14 mouse cellular contexts compared by ENCODE assay signal in genomic region chr5:3787548-3787947, GRCm38 (mm10). TPM values are rescaled to one million over a fixed set of nuclear protein-coding genes. Genes with fewer than 3 reads are reported as not detected.
DNase-seq lines count a peak whose midpoint lies in the region; ATAC-seq and TF ChIP-seq lines count a peak whose summit lies in the region.
"Had no signal": no experiment of that assay in that cellular context is flagged by ENCODE, and none has a peak within 500 bp of the region (broad histone marks: within the 10 kb centered on the region; RNA-seq: fewer than 3 reads in every experiment).

No protein-coding gene starts in this region.

- no peaks in the 10 kb centered on the region for H3K27me3 ChIP-seq in lung, postnatal 0 days (replicated peaks; ENCODE audit: insufficient read depth, low read length)
- H3K27me3 ChIP-seq: megakaryocyte, embryonic 14.5 days had no signal

- peak; percentile 24 to 32 for DNase-seq in heart, adult 18-20 months
- no peak for DNase-seq in heart, postnatal 36 days
- DNase-seq in lung, postnatal 0 days (ENCODE audit: low spot score), result peak; percentile 15
- DNase-seq in lung, postnatal 4 days, result no peak
- DNase-seq in adrenal gland, postnatal 36 days, result peak; percentile 62 to 66
- DNase-seq in left cerebral cortex, postnatal 25 days (ENCODE audit: low spot score in 2 of 2), result no peak
- DNase-seq in cerebellum, adult 8-10 months, result no peak
- DNase-seq in gastrocnemius, adult 18-20 months (ENCODE audit: low spot score), result no peak
- DNase-seq: cerebellum, adult 18-20 months had no signal

- ATAC-seq in lung, postnatal 0 days, result peak; percentile 16; the same call in 1 of the 2 replicates

- H3K4me1 ChIP-seq in lung, postnatal 0 days (ENCODE audit: insufficient read depth, low read depth, low read length), result no peaks in the 10 kb centered on the region

- no peak overlapping the region for H3K27ac ChIP-seq in lung, postnatal 0 days (ENCODE audit: low read length)
- H3K27ac ChIP-seq: hindbrain, embryonic 10.5 days had no signal

- no peaks in the 10 kb centered on the region for H3K36me3 ChIP-seq in lung, postnatal 0 days (ENCODE audit: insufficient read depth, low read length)
- H3K36me3 ChIP-seq: hindbrain, embryonic 10.5 days had no signal

- no peak for TF ChIP-seq EP300 in lung, postnatal 0 days (IDR thresholded peaks at IDR 0.05)

- no peak for TF ChIP-seq CTCF in lung, postnatal 0 days (IDR thresholded peaks at IDR 0.05)

- H3K4me2 ChIP-seq in lung, postnatal 0 days (replicated peaks; ENCODE audit: low read depth, low read length), result no peak overlapping the region
- H3K4me2 ChIP-seq: liver, embryonic 11.5 days had no signal

- H3K9me3 ChIP-seq in lung, postnatal 0 days (ENCODE audit: low read length), result no peaks in the 10 kb centered on the region
- H3K9me3 ChIP-seq: hindbrain, embryonic 10.5 days; megakaryocyte, embryonic 14.5 days had no signal

- 66% methylated on average over 4 of the region's 4 CpGs for WGBS in lung, postnatal 0 days

- no peak overlapping the region for H3K9ac ChIP-seq in lung, postnatal 0 days (replicated peaks; ENCODE audit: low read depth)

- intact Hi-C loops in heart, postnatal 36 days (cut with DNase I), result no loop called here
- intact Hi-C loops in left cerebral cortex, postnatal 25 days (cut with DNase I), result no loop called here

- H3K4me3 ChIP-seq in lung, postnatal 0 days (ENCODE audit: low read depth, low read length), result no peak overlapping the region
- H3K4me3 ChIP-seq: hindbrain, embryonic 10.5 days; megakaryocyte, embryonic 14.5 days had no signal

RNA-seq across cellular contexts. Expression of gene Ankib1, which starts 15.2 kb away (rescaled TPM):
- total RNA-seq in heart, adult 18-20 months (2021), result 10 to 100 TPM; 22.6 to 27.3 TPM
- total RNA-seq in heart, postnatal 36 days (2021), result 10 to 100 TPM; 21.8 to 24.0 TPM
- 6.8 and 7.5 TPM in 2 replicates for polyA plus RNA-seq in lung, postnatal 0 days (2015; fragmentation: Nextera tagmentation; extraction: Ambion mirVana)
- total RNA-seq in adrenal gland, postnatal 36 days (2021), result 10 to 100 TPM; 70.4 to 88.3 TPM
- total RNA-seq in left cerebral cortex, postnatal 25 days (2021), result 10 to 100 TPM; 87.9 to 89.0 TPM
- 10 to 100 TPM; 18.9 to 20.5 TPM for total RNA-seq in gastrocnemius, adult 18-20 months (2021)

RNA-seq across cellular contexts. Expression of gene Krit1, which starts 15.4 kb away (rescaled TPM):
- total RNA-seq in heart, adult 18-20 months (2021), result 10 to 100 TPM; 25.0 to 31.7 TPM
- total RNA-seq in heart, postnatal 36 days (2021), result 10 to 100 TPM; 30.9 to 33.5 TPM
- polyA plus RNA-seq in lung, postnatal 0 days (2015; fragmentation: Nextera tagmentation; extraction: Ambion mirVana), result 30.8 and 33.7 TPM in 2 replicates
- total RNA-seq in adrenal gland, postnatal 36 days (2021), result 10 to 100 TPM; 50.5 to 50.6 TPM
- total RNA-seq in left cerebral cortex, postnatal 25 days (2021), result 10 to 100 TPM; 52.1 to 61.9 TPM
- 10 to 100 TPM; 13.8 to 15.2 TPM for total RNA-seq in gastrocnemius, adult 18-20 months (2021)

RNA-seq across cellular contexts. Expression of gene Lrrd1, which starts 57.4 kb away (rescaled TPM):
- total RNA-seq in heart, adult 18-20 months (2021), result not detected
- total RNA-seq in heart, postnatal 36 days (2021), result not detected
- polyA plus RNA-seq in lung, postnatal 0 days (2015; fragmentation: Nextera tagmentation; extraction: Ambion mirVana), result 0.05 TPM in 1 of 2 replicates, not detected in the other
- total RNA-seq in adrenal gland, postnatal 36 days (2021), result under 1 TPM in 1 of 2 experiments, not detected in 1; 0.10 TPM
- total RNA-seq in left cerebral cortex, postnatal 25 days (2021), result under 1 TPM in 1 of 2 experiments, not detected in 1; 0.14 TPM
- total RNA-seq in gastrocnemius, adult 18-20 months (2021), result not detected
- total RNA-seq: gastrocnemius, postnatal 4 days; monocyte, adult 5-6 weeks had no signal
- polyA plus RNA-seq: liver, embryonic 11.5 days had no signal

Comparison
In these comparisons a context has a peak if more than half of its experiments do, and no peak if none do; other contexts are left out.
1. DNase-seq: peak in heart, adult 18-20 months (2 of 2), lung, postnatal 0 days (single experiment) and adrenal gland, postnatal 36 days (2 of 2); none in heart, postnatal 36 days (0 of 2), lung, postnatal 4 days (0 of 2), left cerebral cortex, postnatal 25 days (0 of 2), cerebellum, adult 8-10 months (single experiment) and gastrocnemius, adult 18-20 months (single experiment).